Mouse (Mus musculus) embryo, embryonic 10.5 days (tissue): ENCODE measurements around the gene Nxpe2.
"Not testable (repeated sequence)": the region's sequence is repeated elsewhere in the genome, so short reads cannot be mapped to it uniquely, and the experiment has no call there.

Experiments
- DNase-seq: peaks from one replicate; pipeline ENCODE4 v3.0.0-alpha.2; 2015; ENCODE audit warnings: low spot score

Nxpe2 gene

DNA sequence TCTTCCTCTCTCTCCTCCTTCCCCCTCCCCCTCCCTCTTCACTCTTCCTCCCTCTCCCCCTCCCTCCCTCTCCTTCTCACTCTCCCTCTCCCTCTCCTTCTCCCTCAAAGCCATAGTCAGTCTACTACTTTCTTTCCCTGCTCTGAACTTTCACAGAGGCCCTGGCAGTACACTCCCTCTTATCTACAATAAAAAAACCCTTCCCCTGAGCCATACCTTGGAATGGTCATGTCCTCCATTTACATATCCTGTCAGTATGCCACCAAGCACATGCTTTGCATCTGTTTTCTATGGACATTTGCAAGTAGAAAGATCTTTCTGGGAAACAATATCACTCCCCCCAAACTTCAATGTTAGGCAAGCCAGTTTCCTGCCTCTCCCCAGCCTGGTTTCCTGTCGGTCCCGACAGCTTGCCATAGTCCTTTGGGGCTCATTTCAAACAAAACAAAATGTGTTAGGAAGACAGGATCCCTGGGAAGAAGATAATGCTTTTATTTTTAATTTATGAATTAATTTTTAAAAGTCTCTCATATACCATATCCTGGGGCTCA, at the start of gene Nxpe2:
TSS of gene Nxpe2 (minus strand) at position 307 of the 551 bp plus-strand sequence.
- no peak for DNase-seq

DNA sequence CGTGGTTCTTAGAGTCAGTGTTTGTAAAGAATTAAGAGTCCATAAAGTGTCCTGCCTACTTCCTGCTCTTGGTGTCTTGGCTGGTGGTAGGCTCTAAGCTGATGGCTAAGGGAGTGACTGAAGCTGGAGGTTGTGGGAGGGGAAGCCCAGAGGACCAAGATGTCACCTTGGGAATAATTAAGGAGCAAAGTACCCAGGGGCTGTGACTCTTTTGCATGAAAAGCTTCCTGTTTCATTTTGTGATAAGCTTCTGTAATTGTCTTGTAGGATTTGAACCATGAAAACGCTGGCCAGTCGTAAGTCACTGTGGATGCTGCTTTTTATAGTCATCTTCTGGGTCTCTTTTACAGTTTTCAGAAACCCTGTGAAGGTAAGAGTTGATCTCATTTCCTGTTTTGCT, 36.7 kb upstream of the Nxpe2 start:
- DNase-seq: no peak

DNA sequence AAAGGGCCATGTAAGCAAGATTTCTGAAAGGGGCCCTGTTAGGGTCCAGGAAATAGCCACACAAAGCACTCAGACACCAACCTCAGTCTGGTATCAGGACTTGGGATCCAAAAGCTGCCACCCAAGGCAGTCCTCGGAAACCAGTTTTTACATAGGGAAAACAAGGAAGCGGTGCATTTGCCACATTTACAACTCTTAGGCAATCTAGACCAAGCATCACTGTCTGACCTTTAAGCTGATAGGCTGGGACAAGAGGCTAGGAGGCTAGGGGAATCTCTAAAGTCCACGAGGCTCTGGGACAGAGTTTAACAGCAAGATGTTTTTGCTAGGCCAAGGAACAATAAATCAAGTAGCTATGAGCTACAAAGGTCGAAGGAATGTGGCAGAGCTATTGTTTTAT, 35.2 kb upstream of the Nxpe2 start:
- no peak for DNase-seq

DNA sequence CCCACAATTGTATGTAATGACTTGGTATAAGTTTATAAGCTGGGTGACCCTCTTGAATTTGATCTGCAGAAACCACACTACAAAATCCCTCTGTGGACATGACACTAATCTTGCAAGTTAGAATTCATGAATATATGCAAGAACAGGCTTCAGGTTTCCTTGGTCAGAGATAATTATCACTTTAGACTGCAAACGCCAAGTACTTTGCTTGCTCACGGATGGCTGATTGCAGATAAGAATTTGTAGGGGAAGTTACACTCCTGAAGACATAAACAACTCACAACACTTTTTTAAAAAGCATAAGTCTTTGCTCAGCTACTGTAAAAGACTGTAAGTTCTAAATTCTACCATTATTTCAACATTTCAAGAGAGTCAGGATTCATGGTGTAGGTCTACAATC, 21.1 kb upstream of the Nxpe2 start:
- DNase-seq: no peak

DNA sequence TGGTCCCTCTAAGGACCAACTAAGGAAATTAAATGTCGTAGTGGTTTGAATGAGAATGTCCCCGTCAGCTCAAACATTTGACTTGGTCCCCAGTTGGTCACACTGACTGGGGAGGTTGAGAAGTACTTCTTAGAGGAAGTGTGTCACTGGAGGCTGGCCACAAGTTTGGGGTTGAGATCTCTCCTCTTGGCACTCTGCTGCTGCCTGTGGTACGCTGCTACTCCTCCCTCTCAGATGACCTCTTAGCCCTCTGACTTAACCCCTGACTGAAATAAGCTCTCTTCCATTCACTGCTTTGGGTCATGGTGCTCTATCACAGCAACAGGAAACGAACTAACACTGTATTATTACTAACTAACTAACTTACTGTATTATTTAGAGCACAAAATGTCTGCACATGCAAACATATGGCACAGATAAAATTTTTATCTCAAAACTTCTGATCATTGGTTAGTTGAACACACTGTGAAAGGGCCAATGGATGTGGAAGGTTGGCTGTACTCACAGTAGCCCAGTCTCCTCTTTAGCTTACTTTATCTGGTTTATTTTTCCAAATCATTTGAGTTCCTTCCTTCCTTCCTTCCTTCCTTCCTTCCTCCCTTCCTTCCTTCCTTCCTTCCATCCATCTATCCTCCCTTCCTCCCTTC, 20.1 kb upstream of the Nxpe2 start:
- no peak for DNase-seq

DNA sequence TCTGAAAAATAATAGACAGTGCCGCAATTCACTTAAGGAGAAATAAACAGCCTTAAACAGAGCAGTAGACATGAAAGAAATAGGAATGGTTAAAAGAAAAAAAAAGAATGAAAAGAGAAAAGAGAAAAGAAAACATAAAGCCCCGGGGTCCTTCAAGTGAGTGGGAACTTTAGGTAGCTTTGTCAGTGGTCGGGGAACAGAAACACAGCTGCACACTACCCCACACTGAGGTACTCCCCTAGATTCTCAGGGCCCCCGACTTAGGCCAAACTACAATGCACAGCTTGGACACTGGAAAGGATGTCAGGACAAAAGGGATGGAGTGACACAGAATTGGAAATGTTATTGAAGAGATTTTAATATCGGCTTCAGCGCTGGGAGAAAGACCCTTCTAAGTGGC, 9.5 kb upstream of the Nxpe2 start:
- no peak for DNase-seq

DNA sequence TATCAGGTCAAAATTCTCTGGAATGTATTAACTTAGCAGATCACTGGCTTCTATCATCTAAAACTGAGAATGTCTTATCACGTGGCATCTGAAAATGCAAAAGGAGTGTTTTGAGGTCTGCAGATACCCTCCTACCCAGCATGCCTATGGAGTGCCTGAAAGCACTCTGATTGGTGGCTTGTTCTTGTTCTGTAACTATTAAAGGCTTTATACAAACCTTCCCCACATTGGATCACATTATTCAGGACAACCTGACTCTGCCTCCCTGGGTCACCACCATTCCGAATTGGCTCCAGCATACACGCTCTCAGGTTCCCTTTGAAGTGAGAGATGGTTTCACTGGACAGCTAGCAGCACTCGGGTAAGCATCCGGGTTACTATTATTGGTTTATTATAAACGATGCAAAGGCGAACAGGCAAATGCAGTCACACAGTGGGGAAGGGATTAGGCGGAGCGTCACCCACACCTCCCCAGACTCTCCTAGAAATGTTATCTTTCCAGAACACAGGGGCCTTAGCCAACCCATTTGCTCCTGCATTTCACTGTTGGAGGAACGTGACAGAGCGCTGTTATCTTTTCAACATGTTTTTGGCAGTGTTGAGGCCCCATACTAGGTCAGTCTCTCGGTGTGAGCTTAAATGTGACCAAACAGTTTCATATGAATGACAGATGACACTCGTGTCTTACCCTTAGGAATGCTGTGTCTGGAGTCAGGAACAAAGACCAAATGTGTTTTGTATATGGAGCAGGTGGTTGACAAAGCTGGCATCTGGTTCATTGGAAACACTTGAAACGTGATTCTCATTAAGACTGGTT, 8.8 kb upstream of the Nxpe2 start:
- peak; percentile 8 for DNase-seq

DNA sequence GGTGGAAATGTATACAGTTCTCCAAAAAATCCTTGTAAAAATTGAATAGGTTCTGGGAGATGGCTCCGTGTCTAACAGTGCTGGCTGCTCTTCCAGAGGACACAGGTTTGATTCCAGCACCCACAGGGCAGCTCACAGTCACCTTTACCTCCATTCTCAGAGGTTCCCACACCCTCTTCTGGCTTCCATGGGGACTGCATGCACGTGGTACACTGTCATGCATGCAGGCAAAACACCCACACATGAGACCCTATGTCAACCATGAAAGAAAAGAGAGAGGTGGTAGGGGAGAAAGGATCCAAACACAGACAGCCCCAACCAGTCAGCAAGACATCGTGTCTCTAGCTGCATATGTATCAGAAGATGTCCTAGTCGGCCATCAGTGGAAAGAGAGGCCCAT, 7.6 kb upstream of the Nxpe2 start:
- DNase-seq: no peak

DNA sequence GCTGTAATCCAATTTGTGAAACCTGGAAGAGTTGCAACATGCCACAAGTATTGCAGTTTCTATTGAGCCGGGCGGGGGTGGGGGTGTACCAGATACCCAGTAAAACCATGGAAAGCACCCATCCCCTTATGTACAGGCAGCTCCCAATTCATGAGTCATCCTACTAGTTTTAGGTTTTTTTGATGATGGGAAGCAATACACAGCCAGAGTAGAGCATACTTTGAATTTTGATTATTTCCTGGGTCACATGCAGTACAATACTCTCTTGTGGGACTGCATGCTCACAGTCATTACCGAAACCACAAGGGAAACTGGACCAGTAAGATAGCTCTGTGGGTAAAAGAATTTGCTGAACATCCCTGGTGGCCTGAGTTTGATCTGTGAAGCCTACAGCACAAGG, 3.8 kb upstream of the Nxpe2 start:
- DNase-seq: no peak

DNA sequence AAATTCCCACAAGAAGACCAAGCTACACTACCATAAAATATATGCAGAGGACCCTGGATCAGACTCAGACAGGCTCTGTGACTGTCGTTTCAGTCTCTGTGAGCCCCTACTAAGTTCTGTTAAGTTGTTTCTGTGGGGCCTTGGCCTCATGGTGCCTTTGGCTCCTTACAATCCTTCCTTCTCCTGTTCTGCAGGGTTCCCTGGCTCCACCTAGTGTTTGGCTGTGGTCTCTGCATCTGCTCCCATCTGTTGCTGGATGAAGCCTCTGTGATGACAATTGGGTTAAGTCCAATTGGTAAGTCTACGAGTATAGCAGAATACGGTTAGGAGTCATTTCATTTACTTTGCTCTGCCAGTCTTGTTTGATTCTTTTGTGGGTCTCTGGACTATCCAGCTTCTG, 1.5 kb upstream of the Nxpe2 start:
- peak; percentile 79 for DNase-seq

DNA sequence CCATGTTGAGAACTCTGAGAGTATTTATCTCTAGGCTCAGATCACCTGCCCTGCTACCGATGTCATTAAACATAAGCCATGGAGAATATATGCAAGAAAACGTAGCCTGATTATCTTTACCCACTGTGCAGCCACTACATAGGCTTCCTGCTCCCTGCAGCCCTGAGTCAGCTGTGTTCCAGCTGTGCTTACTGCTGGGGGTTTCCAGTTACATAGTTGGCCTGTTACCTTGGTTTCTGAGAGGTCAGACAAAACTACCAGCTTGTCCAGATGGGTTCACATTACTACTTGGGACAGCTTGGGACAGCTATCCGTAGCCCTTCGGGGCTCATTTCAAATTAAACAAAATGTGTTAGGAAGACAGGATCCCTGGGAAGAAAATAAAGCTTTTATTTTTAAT, 868 bp upstream of the Nxpe2 start:
- DNase-seq: peak; percentile 62

DNA sequence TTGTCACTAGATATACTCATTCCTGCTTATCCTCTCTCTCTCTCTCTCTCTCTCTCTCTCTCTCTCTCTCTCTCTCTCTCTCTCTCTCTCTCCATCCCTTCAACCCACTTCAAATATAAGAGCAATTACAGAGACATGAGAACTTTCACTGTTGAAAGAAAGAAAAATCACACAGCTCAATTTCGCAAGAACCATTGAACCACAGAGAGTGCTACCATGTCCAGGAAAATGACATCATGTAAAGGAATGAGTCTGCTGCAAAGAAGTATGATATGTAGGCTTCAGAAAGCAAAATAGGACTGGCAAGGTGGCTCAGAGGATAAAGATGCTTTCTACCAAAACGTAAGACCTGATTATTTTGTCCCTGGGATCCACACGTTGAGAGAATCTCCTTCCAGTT, 7.4 kb downstream of the Nxpe2 start:
- no peak for DNase-seq

DNA sequence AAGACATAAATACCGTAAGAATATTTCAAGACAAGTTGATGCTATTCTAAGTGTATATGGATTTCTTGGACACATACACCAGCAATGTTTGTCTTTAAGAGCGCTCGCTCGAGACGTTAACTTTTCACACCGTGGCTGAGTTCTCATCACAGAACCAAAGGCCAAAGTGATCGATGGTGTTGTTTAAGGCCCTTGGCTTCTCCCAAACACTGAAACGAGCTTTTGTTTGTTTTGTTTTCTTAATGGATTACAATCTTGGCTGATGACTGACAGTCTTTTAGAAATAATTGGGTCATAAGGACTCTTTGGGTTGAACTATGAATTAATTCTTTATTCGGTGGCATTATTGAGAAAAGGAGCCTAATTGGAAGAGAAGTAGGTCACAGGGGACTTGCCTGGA, 7.8 kb downstream of the Nxpe2 start:
- no peak for DNase-seq

DNA sequence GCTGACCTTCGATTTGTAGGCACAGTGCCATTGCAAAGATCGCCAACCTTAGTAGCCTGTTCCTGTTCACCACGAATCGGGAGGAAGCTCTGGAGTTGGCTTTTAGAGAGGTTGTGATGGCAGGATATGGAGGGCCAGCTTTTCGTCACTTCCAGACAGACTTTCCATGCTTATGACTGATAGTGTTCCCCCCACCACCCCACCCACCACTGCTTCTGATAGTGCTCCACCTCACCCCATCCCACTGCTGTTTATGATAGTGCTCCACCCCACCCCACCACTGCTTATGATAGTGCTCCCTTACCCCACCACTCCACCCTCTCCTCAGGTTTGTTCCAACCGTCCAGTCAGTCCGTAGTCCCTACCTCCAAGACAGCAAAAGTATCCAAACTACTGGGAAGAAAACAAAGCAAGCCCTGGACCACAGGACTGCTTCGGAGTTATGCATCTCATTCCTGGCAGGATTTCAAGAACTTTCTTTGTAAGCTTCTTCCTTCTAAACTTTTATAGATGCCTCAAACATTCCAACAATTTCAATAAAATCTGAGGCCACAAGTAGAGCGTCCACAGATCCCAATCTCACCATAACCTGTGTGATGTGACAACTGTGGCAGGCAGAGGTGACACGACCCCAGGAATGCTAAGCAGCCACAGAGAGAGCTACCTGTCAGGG, 12.4 kb downstream of the Nxpe2 start:
- no peak for DNase-seq

DNA sequence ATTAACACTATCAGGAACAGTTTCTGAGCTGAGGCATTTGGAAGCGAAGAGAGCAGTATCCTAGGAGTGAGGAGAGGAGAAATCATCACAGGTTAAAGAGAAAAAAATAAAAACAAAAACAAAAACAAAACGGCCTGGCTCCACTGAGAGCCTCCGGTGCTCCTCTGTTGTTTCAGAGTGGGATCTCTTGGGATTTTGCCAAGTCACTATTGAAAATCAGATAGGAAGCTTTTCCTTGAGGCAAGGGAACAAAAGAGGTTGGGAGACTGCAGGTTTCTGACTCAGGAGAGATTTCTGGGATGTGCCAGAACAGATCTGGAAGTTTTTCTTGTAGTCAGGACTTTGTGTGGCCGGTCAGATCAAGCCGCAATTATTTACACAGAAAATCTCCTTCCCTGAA, 13.7 kb downstream of the Nxpe2 start:
- no peak for DNase-seq

DNA sequence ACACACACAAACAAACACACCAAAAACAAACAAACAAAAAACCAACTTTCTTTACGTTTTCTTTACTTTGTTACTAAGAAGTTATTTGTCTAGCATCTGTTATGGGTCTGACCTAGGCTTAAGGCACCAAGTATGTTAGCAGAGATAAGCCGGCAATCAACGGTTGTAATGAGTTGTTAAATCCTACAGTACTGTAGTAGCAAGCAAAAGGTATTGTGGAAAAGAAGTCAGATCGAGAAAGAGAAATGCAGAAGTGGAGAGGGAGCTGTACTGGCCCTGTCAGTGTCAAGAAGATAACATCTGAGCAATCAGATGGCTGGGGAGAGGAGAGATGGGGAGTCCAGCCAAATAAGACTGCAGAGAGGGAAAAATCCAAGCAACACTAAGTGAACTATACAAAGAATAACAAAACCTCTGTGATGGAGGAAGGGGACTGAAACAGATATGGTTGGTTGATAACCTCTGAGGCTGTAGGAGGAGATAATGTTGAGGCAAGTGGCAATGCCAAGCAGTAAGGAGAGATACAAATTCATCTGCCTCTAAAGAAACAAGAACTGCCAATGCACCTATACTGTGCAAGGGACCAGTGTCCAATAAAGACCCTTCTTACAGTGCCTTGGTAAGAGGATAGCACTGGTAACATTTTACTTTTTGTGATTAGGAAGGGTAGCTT, 14.3 kb downstream of the Nxpe2 start:
- DNase-seq: no peak

DNA sequence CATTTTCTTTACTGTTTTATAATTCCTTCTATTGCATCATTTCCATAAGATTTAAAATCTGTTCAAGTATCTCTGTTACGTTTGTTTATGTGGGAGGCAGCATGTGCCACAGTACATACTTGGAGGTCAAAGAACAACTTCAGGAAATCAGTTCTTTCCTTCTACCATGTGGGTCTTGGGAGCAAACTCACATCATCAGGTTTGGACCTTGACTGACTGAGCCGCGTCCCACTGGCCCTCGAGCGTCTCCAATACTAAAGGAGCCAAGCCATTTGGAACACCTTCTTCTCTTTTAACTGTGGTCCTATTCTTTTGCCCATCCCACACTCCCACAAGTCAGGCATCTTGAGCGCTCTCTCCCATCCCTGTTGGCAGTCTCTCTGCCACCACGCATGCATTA, 23.7 kb downstream of the Nxpe2 start:
- DNase-seq: no peak

DNA sequence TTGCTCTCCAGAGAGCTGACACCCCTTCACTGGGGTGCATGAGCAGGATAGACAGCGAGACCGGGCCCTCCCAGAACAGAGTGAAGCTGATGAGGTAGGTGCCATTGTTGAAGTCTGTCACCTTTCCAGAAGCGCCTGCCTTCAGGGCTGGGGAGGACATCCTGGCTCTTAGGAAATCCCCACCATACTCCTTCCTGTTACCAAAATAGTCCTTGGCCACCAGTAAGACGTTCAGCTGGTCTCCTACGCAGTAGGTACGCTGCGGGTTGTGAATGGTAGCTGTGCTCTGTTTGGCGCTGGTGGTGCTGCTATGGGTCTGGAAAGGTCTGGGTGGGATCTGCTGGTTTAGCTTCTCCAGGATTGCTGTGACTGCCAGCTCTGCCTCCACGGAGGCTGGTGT, 26.9 kb downstream of the Nxpe2 start:
- DNase-seq: no peak

DNA sequence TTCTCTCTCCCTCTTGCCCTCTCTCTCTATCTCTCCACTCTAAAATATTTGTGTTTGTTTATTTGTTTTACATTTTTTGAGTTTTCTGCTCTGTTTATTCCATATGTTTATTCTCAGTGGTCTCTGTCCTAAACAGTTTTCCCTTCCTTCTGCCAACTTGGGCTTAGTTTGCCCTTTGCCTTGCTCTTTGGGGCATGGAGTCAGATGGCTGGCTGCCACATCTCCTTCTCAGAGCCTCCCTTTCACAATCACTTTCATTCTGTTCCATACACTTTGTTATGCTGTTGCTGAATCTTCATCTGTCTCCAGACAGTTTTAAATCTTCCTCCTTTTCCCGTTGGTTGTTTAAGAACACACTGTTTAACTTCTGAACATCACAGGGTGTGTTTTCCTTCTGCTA, 37.4 kb downstream of the Nxpe2 start:
- DNase-seq: no peak

DNA sequence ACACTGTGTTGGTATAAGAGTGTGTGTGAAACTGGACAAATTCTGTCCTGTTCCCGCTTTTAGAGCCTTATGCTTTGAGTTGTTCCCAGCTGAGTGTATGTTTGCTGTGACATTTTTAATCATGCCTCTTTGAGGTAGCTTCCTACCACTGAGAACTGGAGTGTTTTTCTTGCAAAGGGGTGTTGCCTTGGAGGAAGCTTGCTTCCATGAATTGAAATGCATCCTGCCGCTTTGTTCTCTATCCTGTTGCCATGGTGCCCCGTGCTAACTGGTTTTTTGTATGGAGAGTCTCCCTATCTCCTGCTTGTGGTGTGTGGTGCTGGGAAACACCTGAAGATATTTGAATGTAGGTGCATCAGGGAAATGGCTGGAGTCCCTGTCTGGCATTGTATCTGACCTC, 39.1 kb downstream of the Nxpe2 start:
- DNase-seq: peak; percentile 46

DNA sequence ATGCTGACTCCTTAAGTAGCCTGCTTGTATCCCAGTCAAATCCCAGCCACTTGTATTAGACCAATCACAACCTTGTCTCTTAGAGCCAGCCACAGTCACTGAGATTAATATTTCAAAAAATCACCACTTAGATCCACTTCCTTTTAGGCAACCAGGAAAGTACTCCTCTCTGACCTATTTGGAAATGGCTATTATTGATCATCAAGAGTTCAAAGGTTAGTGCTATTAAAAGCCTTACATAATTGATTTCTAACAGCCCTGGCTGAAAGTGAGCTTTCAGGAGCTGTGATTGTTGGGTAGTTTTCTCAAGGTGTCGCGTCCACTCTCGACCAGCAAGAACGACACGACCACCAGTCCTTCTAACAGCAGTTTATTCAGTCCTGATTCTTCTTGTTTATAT, 42.0 kb downstream of the Nxpe2 start:
- no peak for DNase-seq

DNA sequence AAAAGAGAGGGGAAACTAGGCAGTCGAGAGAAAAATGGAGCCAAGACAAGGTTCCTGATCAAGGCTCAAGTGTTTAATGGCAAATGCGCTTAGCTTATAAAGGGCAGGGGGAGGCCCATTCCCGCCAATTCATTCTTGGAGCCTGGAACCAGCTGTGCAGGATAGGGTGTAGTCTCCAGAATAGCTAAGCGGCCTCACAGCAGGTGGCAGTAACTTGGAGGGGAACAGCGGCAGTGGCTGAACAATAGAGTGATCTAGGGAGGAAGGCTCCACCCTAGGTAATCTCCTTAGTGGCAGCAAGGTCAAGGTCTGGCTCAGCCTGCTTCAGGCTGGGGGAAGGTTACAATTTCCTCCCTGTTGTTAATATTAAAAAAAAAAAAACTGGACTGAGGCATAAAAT, 49.7 kb downstream of the Nxpe2 start:
- not testable (repeated sequence) for DNase-seq
